Mouse (Mus musculus) limb, embryonic 15.5 days (tissue): Measurements from ENCODE around the gene Tbx21. TPM values are rescaled to one million over a fixed set of nuclear protein-coding genes. Genes with fewer than 3 reads are reported as not detected.

Source experiments
- ATAC-seq: fragments of 200-750 bp; cut with Nextera tagmentation; 2 replicates; pipeline ENCODE4 v1.8.0; 2017; ENCODE audit warnings: low read depth, moderate TSS enrichment; ENCODE audit not compliant: insufficient number of reproducible peaks, low FRiP score, low TSS enrichment
- H3K27ac ChIP-seq: fragments of 300-500 bp; sonication (generic); 2 replicates; pipeline ENCODE4 v1.5.1; 2015; ENCODE audit warnings: moderate library complexity, mild to moderate bottlenecking, inconsistent platforms
- H3K27me3 ChIP-seq: fragments of 300-500 bp; sonication (generic); 2 replicates; pipeline ENCODE4 v1.6.1; 2015; ENCODE audit warnings: inconsistent platforms
- H3K36me3 ChIP-seq: fragments of 300-500 bp; sonication (generic); 2 replicates; pipeline ENCODE4 v1.6.1; 2015; ENCODE audit warnings: inconsistent platforms
- H3K4me1 ChIP-seq: fragments of 300-500 bp; sonication (generic); 2 replicates; pipeline ENCODE4 v1.6.1; 2015; ENCODE audit warnings: inconsistent platforms
- H3K4me2 ChIP-seq: fragments of 300-500 bp; sonication (generic); 2 replicates; pipeline ENCODE4 v1.6.1; 2015; ENCODE audit warnings: mild to moderate bottlenecking, inconsistent platforms
- H3K4me3 ChIP-seq: fragments of 300-500 bp; sonication (generic); 2 replicates; pipeline ENCODE4 v1.5.1; 2015; ENCODE audit warnings: mild to moderate bottlenecking, inconsistent platforms
- H3K9ac ChIP-seq: fragments of 300-500 bp; sonication (generic); 2 replicates; pipeline ENCODE4 v1.6.1; 2015; ENCODE audit warnings: inconsistent platforms
- H3K9me3 ChIP-seq: fragments of 300-500 bp; sonication (generic); 2 replicates; pipeline ENCODE4 v1.6.1; 2016; ENCODE audit warnings: inconsistent platforms
- WGBS: fragments of 180-500 bp; shearing (Covaris S2); methylation state at CpG from one replicate; pipeline ENCODE4 v1.1.7; 2015; 5-methylcytosine and 5-hydroxymethylcytosine counted together
- microRNA-seq: library from miRNA; unstranded; fragments of <30 nt; microRNA quantifications from one replicate; pipeline ENCODE4, GENCODE M21; 2016
- polyA plus RNA-seq: library from polyadenylated mRNA; unstranded; fragments of >200 nt; fragmentation: Nextera tagmentation; extraction: Ambion mirVana; gene quantifications from 2 replicates; pipeline ENCODE4 v1.2.1, GENCODE M21; 2015

The Tbx21 gene
- polyA plus RNA-seq, 1 experiment from 2014 or later, result not detected

GRCm38 (mm10) chr11:97049492-97050085, 65.5 kb downstream of the Tbx21 start:
- no peak for ATAC-seq
- peaks cover 43% of the 10 kb centered on the region for H3K36me3 ChIP-seq

DNA sequence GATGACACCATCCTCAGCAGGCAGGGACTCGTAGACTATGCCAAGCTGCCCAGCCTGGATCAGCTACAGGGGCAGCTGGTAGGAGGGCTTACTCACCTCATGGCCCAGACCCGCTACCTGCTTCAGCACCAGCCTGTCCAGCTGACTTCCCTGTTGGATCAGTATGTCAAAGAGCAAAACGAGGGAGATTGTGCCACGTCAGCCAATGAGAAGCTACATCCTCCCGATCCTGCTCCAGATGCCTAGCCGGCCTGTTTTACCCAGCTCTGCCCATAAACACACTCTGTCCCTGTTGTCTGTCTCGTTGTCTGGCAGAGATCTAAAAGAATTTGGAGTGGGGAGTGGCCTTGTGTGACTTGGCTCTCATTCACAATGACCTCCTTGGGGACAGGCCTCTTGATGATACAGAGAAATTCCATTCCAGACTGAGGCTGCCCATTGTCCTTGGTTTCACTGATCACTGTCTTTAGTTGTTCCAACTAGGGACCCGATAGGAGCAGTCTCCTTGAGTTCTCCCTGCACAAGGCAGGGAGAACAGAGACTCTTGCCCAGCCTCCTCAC, 67.0 kb downstream of the Tbx21 start:
- no peak overlapping the region for H3K4me3 ChIP-seq
- H3K36me3 ChIP-seq, result peaks cover 35% of the 10 kb centered on the region
- H3K4me1 ChIP-seq, result peaks cover 24% of the 10 kb centered on the region
- ATAC-seq, result no peak
- no peak overlapping the region for H3K27ac ChIP-seq
- H3K27me3 ChIP-seq, result no peaks in the 10 kb centered on the region
- H3K9me3 ChIP-seq, result no peaks in the 10 kb centered on the region
- no peak overlapping the region for H3K9ac ChIP-seq
- 81% methylated on average over 8 of the region's 8 CpGs for WGBS
- H3K4me2 ChIP-seq, result no peak overlapping the region

More at GRCm38 (mm10) chr11:97049492-97050085, 65.5 kb downstream of the Tbx21 start:
- H3K27me3 ChIP-seq, result no peaks in the 10 kb centered on the region
- no peak overlapping the region for H3K4me2 ChIP-seq
- no peaks in the 10 kb centered on the region for H3K9me3 ChIP-seq
- no peak overlapping the region for H3K27ac ChIP-seq
- no peak overlapping the region for H3K9ac ChIP-seq
- peaks cover 24% of the 10 kb centered on the region for H3K4me1 ChIP-seq
- 74% methylated on average over 6 of the region's 6 CpGs for WGBS
- no peak overlapping the region for H3K4me3 ChIP-seq

Small RNA genes lying within 50 kb of the gene (microRNA-seq; reads per million reads assigned to microRNA genes)
- gene Mir7235, result not detected
- gene Mir8103, result 0.82 reads per million

Other genes starting within 250 kb of the Tbx21 start
- 76.2 and 87.4 TPM in 2 replicates for gene Cdk5rap3, start 198.8 kb downstream of the Tbx21 start, polyA plus RNA-seq
- 3.4 and 3.6 TPM in 2 replicates for gene Prr15l, start 187.2 kb downstream of the Tbx21 start, polyA plus RNA-seq
- 33.6 and 37.6 TPM in 2 replicates for gene Pnpo, start 171.3 kb downstream of the Tbx21 start, polyA plus RNA-seq
- 15.1 and 16.8 TPM in 2 replicates for gene Sp2, start 132.4 kb downstream of the Tbx21 start, polyA plus RNA-seq
- 27.1 and 30.4 TPM in 2 replicates for gene Sp6, start 101.9 kb downstream of the Tbx21 start, polyA plus RNA-seq
- 22.7 and 23.8 TPM in 2 replicates for gene Scrn2, start 85.4 kb downstream of the Tbx21 start, polyA plus RNA-seq
- 0.54 and 0.65 TPM in 2 replicates for gene Lrrc46, start 73.9 kb downstream of the Tbx21 start, polyA plus RNA-seq
- gene Mrpl10, start 73.8 kb downstream of the Tbx21 start, polyA plus RNA-seq, result 79.5 and 84.7 TPM in 2 replicates
- gene Osbpl7, start 64.7 kb downstream of the Tbx21 start, polyA plus RNA-seq, result 8.9 and 9.9 TPM in 2 replicates
- 6.8 and 7.8 TPM in 2 replicates for gene Tbkbp1, start 36.2 kb upstream of the Tbx21 start, polyA plus RNA-seq
- 42.7 and 44.3 TPM in 2 replicates for gene Kpnb1, start 72.5 kb upstream of the Tbx21 start, polyA plus RNA-seq
- gene Npepps, start 165.3 kb upstream of the Tbx21 start, polyA plus RNA-seq, result 95.9 and 108 TPM in 2 replicates
- 37.6 and 41.4 TPM in 2 replicates for gene Mrpl45, start 200.4 kb upstream of the Tbx21 start, polyA plus RNA-seq
- 0.09 and 0.10 TPM in 2 replicates for gene Gpr179, start 236.7 kb upstream of the Tbx21 start, polyA plus RNA-seq
- 3.4 and 4.4 TPM in 2 replicates for gene Socs7, start 247.2 kb upstream of the Tbx21 start, polyA plus RNA-seq